Mouse (Mus musculus): ENCODE measurements around the gene Zfhx3. TPM values are rescaled to one million over a fixed set of nuclear protein-coding genes. Genes with fewer than 3 reads are reported as not detected.
"Not testable (repeated sequence)": the region's sequence is repeated elsewhere in the genome, so short reads cannot be mapped to it uniquely, and the experiment has no call there.

The Zfhx3 gene
- 1 to 10 TPM; 7.2 to 8.3 TPM for total RNA-seq (2021)

- intact Hi-C loops (cut with DNase I) = no loop called here
- no peak for DNase-seq
Measured at GRCm38 (mm10) chr8:107941922-107942694, at the start of gene Zfhx3. Zfhx3 (plus strand) TSS chr8:107942644.

- no peak for DNase-seq
- intact Hi-C loops (cut with DNase I) = no loop called here
Measured at GRCm38 (mm10) chr8:107918984-107919383, 23.5 kb upstream of the Zfhx3 start.

GRCm38 (mm10) chr8:107926149-107926548, 16.3 kb upstream of the Zfhx3 start:
- no peak for DNase-seq
- intact Hi-C loops (cut with DNase I) = no loop called here

- intact Hi-C loops (cut with DNase I) = no loop called here
- DNase-seq = no peak
Measured at GRCm38 (mm10) chr8:107936725-107937124, 5.7 kb upstream of the Zfhx3 start.

GRCm38 (mm10) chr8:107938231-107938630, 4.2 kb upstream of the Zfhx3 start:
- DNase-seq; intact Hi-C loops (cut with DNase I): not testable (repeated sequence)

GRCm38 (mm10) chr8:107940181-107940580, 2.3 kb upstream of the Zfhx3 start:
- DNase-seq = no peak
- intact Hi-C loops (cut with DNase I) = no loop called here

GRCm38 (mm10) chr8:107942752-107943510, 487 bp downstream of the Zfhx3 start:
- no peak for DNase-seq
- intact Hi-C loops (cut with DNase I) = no loop called here

GRCm38 (mm10) chr8:107943550-107944348, 1.3 kb downstream of the Zfhx3 start:
- intact Hi-C loops (cut with DNase I) = no loop called here
- no peak for DNase-seq

GRCm38 (mm10) chr8:107944676-107945600, 2.5 kb downstream of the Zfhx3 start:
- DNase-seq = no peak
- intact Hi-C loops (cut with DNase I) = no loop called here

GRCm38 (mm10) chr8:107946888-107947287, 4.4 kb downstream of the Zfhx3 start:
- no peak for DNase-seq
- intact Hi-C loops (cut with DNase I) = no loop called here

- DNase-seq = no peak
- intact Hi-C loops (cut with DNase I) = no loop called here
Measured at GRCm38 (mm10) chr8:107955887-107956286, 13.4 kb downstream of the Zfhx3 start.

- DNase-seq = no peak
- intact Hi-C loops (cut with DNase I) = no loop called here
Measured at GRCm38 (mm10) chr8:107957566-107957965, 15.1 kb downstream of the Zfhx3 start.

GRCm38 (mm10) chr8:107960466-107960865, 18.0 kb downstream of the Zfhx3 start:
- DNase-seq = no peak
- intact Hi-C loops (cut with DNase I) = no loop called here

- DNase-seq = no peak
- intact Hi-C loops (cut with DNase I) = no loop called here
Measured at GRCm38 (mm10) chr8:107960878-107961277, 18.4 kb downstream of the Zfhx3 start.

GRCm38 (mm10) chr8:107972198-107972597, 29.8 kb downstream of the Zfhx3 start:
- intact Hi-C loops (cut with DNase I) = no loop called here
- no peak for DNase-seq

- intact Hi-C loops (cut with DNase I) = no loop called here
- DNase-seq = no peak
Measured at GRCm38 (mm10) chr8:107974451-107974850, 32.0 kb downstream of the Zfhx3 start.

- no peak for DNase-seq
- intact Hi-C loops (cut with DNase I) = no loop called here
Measured at GRCm38 (mm10) chr8:107978247-107978646, 35.8 kb downstream of the Zfhx3 start.

- DNase-seq = no peak
- intact Hi-C loops (cut with DNase I) = no loop called here
Measured at GRCm38 (mm10) chr8:107980618-107981017, 38.2 kb downstream of the Zfhx3 start.

- intact Hi-C loops (cut with DNase I) = no loop called here
Measured at GRCm38 (mm10) chr8:107986629-107987028, 44.2 kb downstream of the Zfhx3 start.

GRCm38 (mm10) chr8:107998874-107999273, 56.4 kb downstream of the Zfhx3 start:
- intact Hi-C loops (cut with DNase I) = no loop called here
- no peak for DNase-seq

More at GRCm38 (mm10) chr8:107986629-107987028, 44.2 kb downstream of the Zfhx3 start:
- no peak for DNase-seq
